9 mouse cellular contexts compared by ENCODE assay signal in genomic region chr11:77347273-77347672, GRCm38 (mm10).
DNase-seq lines count a peak whose midpoint lies in the region; ATAC-seq and TF ChIP-seq lines count a peak whose summit lies in the region.
"Had no signal": no experiment of that assay in that cellular context is flagged by ENCODE, and none has a peak within 500 bp of the region (broad histone marks: within the 10 kb centered on the region; RNA-seq: fewer than 3 reads in every experiment).

No protein-coding gene starts in this region.

- whole genome bisulfite sequencing in forebrain, embryonic 10.5 days: 68% methylated on average over 4 of the region's 4 CpGs
- WGBS in forebrain, postnatal 0 days: 77% methylated on average over 4 of the region's 4 CpGs
- WGBS in lung, embryonic 14.5 days: 73% methylated on average over 4 of the region's 4 CpGs
- 64% methylated on average over 4 of the region's 4 CpGs for WGBS in liver, embryonic 13.5 days (ENCODE audit: insufficient replicate concordance)

- no peak for TF ChIP-seq EP300 in MEL (IDR thresholded peaks at IDR 0.05; ENCODE audit: low read depth in 1 of 2, low read length in 2 of 2)

- H3K9ac ChIP-seq in forebrain, postnatal 0 days: no peak overlapping the region
- no peak overlapping the region for H3K9ac ChIP-seq in lung, embryonic 14.5 days
- peak overlapping the region; percentile 83 for H3K9ac ChIP-seq in MEL (ENCODE audit: control insufficient read depth, low read depth, low read length, poor library complexity, severe bottlenecking)
- no peak overlapping the region for H3K9ac ChIP-seq in liver, embryonic 13.5 days

- peaks cover 2% of the 10 kb centered on the region; the same call in 1 of the 2 replicates for H3K79me2 ChIP-seq in MEL (ENCODE audit: control insufficient read depth, insufficient read depth, low read length, poor library complexity)

- H3K4me3 ChIP-seq in forebrain, embryonic 10.5 days: peak overlapping the region; percentile 56; the same call in 1 of the 2 replicates
- H3K4me3 ChIP-seq in forebrain, postnatal 0 days (ENCODE audit: low read depth, low read length): no peak overlapping the region
- no peak overlapping the region for H3K4me3 ChIP-seq in lung, embryonic 14.5 days (ENCODE audit: low read depth, low read length)
- peak overlapping the region; percentile 20 to 87; a peak in 3 of 4 replicates for H3K4me3 ChIP-seq in MEL (ENCODE audit: control insufficient read depth in 1 of 2, insufficient read depth in 1 of 2, low read depth in 2 of 2, low read length in 2 of 2)
- no peak overlapping the region for H3K4me3 ChIP-seq in liver, embryonic 13.5 days (replicated peaks)

- no peak for ATAC-seq in forebrain, postnatal 0 days
- ATAC-seq in lung, embryonic 14.5 days (ENCODE audit: insufficient read depth): no peak
- no peak for ATAC-seq in liver, embryonic 13.5 days (ENCODE audit: low read depth)

- H3K27me3 ChIP-seq in forebrain, embryonic 10.5 days (ENCODE audit: poor library complexity, severe bottlenecking): peaks cover 16% of the 10 kb centered on the region
- no peaks in the 10 kb centered on the region for H3K27me3 ChIP-seq in forebrain, postnatal 0 days (ENCODE audit: insufficient read depth, low read length)
- no peaks in the 10 kb centered on the region for H3K27me3 ChIP-seq in lung, embryonic 14.5 days (ENCODE audit: insufficient read depth, low read length)
- no peaks in the 10 kb centered on the region for H3K27me3 ChIP-seq in MEL (ENCODE audit: control insufficient read depth in 1 of 2, insufficient read depth in 2 of 2, low read length in 2 of 2)
- H3K27me3 ChIP-seq in liver, embryonic 13.5 days: no peaks in the 10 kb centered on the region; the same call in 1 of the 2 replicates

- no peak for TF ChIP-seq POLR2A in MEL (IDR thresholded peaks at IDR 0.05; ENCODE audit: control insufficient read depth in 1 of 2, insufficient read depth in 1 of 2, low read depth in 1 of 2, low read length in 2 of 2, poor library complexity in 1 of 2)

- TF ChIP-seq RAD21 in MEL (IDR thresholded peaks at IDR 0.05; ENCODE audit: low read depth, low read length): no peak

- no peak overlapping the region for H3K27ac ChIP-seq in forebrain, embryonic 10.5 days
- H3K27ac ChIP-seq in forebrain, postnatal 0 days (ENCODE audit: low read depth, low read length): no peak overlapping the region
- H3K27ac ChIP-seq in lung, embryonic 14.5 days (ENCODE audit: low read depth): no peak overlapping the region
- no peak overlapping the region for H3K27ac ChIP-seq in MEL (ENCODE audit: control insufficient read depth, low read depth, low read length)
- no peak overlapping the region for H3K27ac ChIP-seq in liver, embryonic 13.5 days

- H3K36me3 ChIP-seq in forebrain, embryonic 10.5 days (replicated peaks): no peaks in the 10 kb centered on the region
- no peaks in the 10 kb centered on the region for H3K36me3 ChIP-seq in forebrain, postnatal 0 days (ENCODE audit: insufficient read depth)
- no peaks in the 10 kb centered on the region for H3K36me3 ChIP-seq in lung, embryonic 14.5 days (ENCODE audit: insufficient read depth)
- peaks cover 0 to 21% of the 10 kb centered on the region in 2 experiments; a peak in 2 of 4 replicates for H3K36me3 ChIP-seq in MEL (ENCODE audit: control insufficient read depth in 1 of 2, insufficient read depth in 2 of 2, low read length in 2 of 2)
- no peaks in the 10 kb centered on the region for H3K36me3 ChIP-seq in liver, embryonic 13.5 days
- H3K36me3 ChIP-seq: G1E had no signal

- TF ChIP-seq CTCF in forebrain, postnatal 0 days (IDR thresholded peaks at IDR 0.05; ENCODE audit: low read depth): no peak
- no peak for TF ChIP-seq CTCF in lung, embryonic 14.5 days (IDR thresholded peaks at IDR 0.05; ENCODE audit: low read depth)
- TF ChIP-seq CTCF in MEL (IDR thresholded peaks at IDR 0.05 in 2 of 3, conservative IDR thresholded peaks at IDR 0.05 in 1 of 3; ENCODE audit: control insufficient read depth in 1 of 3, insufficient read depth in 1 of 3, low read depth in 2 of 3, low read length in 3 of 3, poor library complexity in 1 of 3, severe bottlenecking in 1 of 3): no peak

- H3K4me1 ChIP-seq in forebrain, embryonic 10.5 days: peaks cover 22% of the 10 kb centered on the region
- peaks cover 4% of the 10 kb centered on the region; the same call in 1 of the 2 replicates for H3K4me1 ChIP-seq in forebrain, postnatal 0 days (ENCODE audit: insufficient read depth)
- no peaks in the 10 kb centered on the region for H3K4me1 ChIP-seq in lung, embryonic 14.5 days (ENCODE audit: insufficient read depth)
- peaks cover 7 to 14% of the 10 kb centered on the region in 2 experiments for H3K4me1 ChIP-seq in MEL (ENCODE audit: control insufficient read depth in 1 of 2, insufficient read depth in 2 of 2, low read length in 2 of 2)
- peaks cover 21% of the 10 kb centered on the region for H3K4me1 ChIP-seq in liver, embryonic 13.5 days (replicated peaks)

- no peak overlapping the region for H3K4me2 ChIP-seq in forebrain, postnatal 0 days (ENCODE audit: low read depth)
- H3K4me2 ChIP-seq in lung, embryonic 14.5 days: peak overlapping the region; percentile 83
- peak overlapping the region; percentile 93 for H3K4me2 ChIP-seq in liver, embryonic 13.5 days

- no peak for DNase-seq in forebrain, embryonic 10.5 days (ENCODE audit: extremely low spot score, low spot score)
- no peak for DNase-seq in forebrain, postnatal 0 days
- DNase-seq in lung, embryonic 14.5 days: no peak
- no peak for DNase-seq in lung, adult 18-20 months
- DNase-seq in MEL (ENCODE audit: low read depth, low spot score): peak; percentile 49
- no peak for DNase-seq in liver, embryonic 13.5 days
- DNase-seq in thymus, postnatal 10 days (ENCODE audit: low spot score in 2 of 2): no peak
- DNase-seq in cerebellum, adult 11 months: no peak

- H3K9me3 ChIP-seq in forebrain, embryonic 10.5 days: no peaks in the 10 kb centered on the region
- H3K9me3 ChIP-seq in forebrain, postnatal 0 days (ENCODE audit: low read length): no peaks in the 10 kb centered on the region
- no peaks in the 10 kb centered on the region for H3K9me3 ChIP-seq in lung, embryonic 14.5 days (ENCODE audit: low read depth, low read length)
- no peaks in the 10 kb centered on the region for H3K9me3 ChIP-seq in MEL (replicated peaks; ENCODE audit: insufficient read depth, low read length)
- no peaks in the 10 kb centered on the region for H3K9me3 ChIP-seq in liver, embryonic 13.5 days (replicated peaks)
- H3K9me3 ChIP-seq: G1E had no signal

TF ChIP-seq in MEL, 35 proteins besides CTCF, POLR2A, EP300 and RAD21:
- TF ChIP-seq TAL1 (IDR thresholded peaks at IDR 0.05; ENCODE audit: low read length) (no peak), ZNF384 (IDR thresholded peaks at IDR 0.05; ENCODE audit: low read depth, low read length) (peak; percentile 89)

Comparison
In these comparisons a context has a peak if more than half of its experiments do, and no peak if none do; other contexts are left out.
1. H3K4me3 ChIP-seq: peak in forebrain, embryonic 10.5 days (single experiment) and MEL (2 of 2); none in forebrain, postnatal 0 days (single experiment), lung, embryonic 14.5 days (single experiment) and liver, embryonic 13.5 days (single experiment).